Mouse (Mus musculus) C2C12 (cell line): Measurements from ENCODE around the gene Uvssa.

ENCODE experiments used
- CEBPB ChIP-seq: IDR thresholded peaks from one replicate; pipeline ENCODE4 v1.6.1; 2011; ENCODE audit warnings: low read depth, mild to moderate bottlenecking, control low read depth, moderate library complexity
- CTCF ChIP-seq: IDR thresholded peaks from one replicate; pipeline ENCODE4 v1.5.1; 2011; ENCODE audit not compliant: control insufficient read depth, insufficient read depth, insufficient read length
- FOSL1 ChIP-seq: IDR thresholded peaks from one replicate; pipeline ENCODE4 v1.8.0; 2011; ENCODE audit warnings: mild to moderate bottlenecking, low read length; ENCODE audit not compliant: poor library complexity, insufficient read depth, severe bottlenecking
- MAX ChIP-seq: IDR thresholded peaks from one replicate; pipeline ENCODE4 v1.6.1; 2011; ENCODE audit warnings: mild to moderate bottlenecking, control low read depth
- MYOD1 ChIP-seq: IDR thresholded peaks from one replicate; pipeline ENCODE4 v1.6.1; 2011; ENCODE audit warnings: low read depth; ENCODE audit not compliant: control insufficient read depth, insufficient read length
- USF1 ChIP-seq: IDR thresholded peaks from one replicate; pipeline ENCODE4 v1.6.1; 2011; ENCODE audit warnings: low read depth, mild to moderate bottlenecking, control low read depth, moderate library complexity

- TF ChIP-seq CTCF (no peak), FOSL1 (no peak), MAX (no peak), MYOD1 (no peak), USF1 (no peak), CEBPB (no peak)
These were observed 52.3 kb downstream of the Uvssa start for GRCm38 (mm10) chr5:33430511-33431172.
